Mouse (Mus musculus) intestine, embryonic 14.5 days (tissue): ENCODE measurements around the gene Atat1. TPM values are rescaled to one million over a fixed set of nuclear protein-coding genes. Genes with fewer than 3 reads are reported as not detected.

Experiments
- ATAC-seq: fragments of 200-750 bp; cut with Nextera tagmentation; replicated peaks from 2 replicates; pipeline ENCODE4 v1.8.0; 2017; ENCODE audit warnings: low read depth, moderate number of reproducible peaks, moderate TSS enrichment, moderate library complexity; ENCODE audit not compliant: low FRiP score, low TSS enrichment
- DNase-seq: peaks from one replicate; pipeline ENCODE4 v3.0.0-alpha.2; 2018; ENCODE audit warnings: low spot score
- H3K27ac ChIP-seq: fragments of 300-500 bp; sonication (generic); 2 replicates; pipeline ENCODE4 v1.5.1; 2014; ENCODE audit warnings: low read depth, mild to moderate bottlenecking, control low read depth
- H3K27me3 ChIP-seq: fragments of 300-500 bp; sonication (generic); replicated peaks from 2 replicates; pipeline ENCODE4 v1.6.1; 2014; ENCODE audit warnings: low read length, control low read depth; ENCODE audit not compliant: control insufficient read depth, insufficient read depth
- H3K36me3 ChIP-seq: fragments of 300-500 bp; sonication (generic); 2 replicates; pipeline ENCODE4 v1.6.1; 2014; ENCODE audit warnings: low read length, control low read depth; ENCODE audit not compliant: control insufficient read depth, insufficient read depth
- H3K4me1 ChIP-seq: fragments of 300-500 bp; sonication (generic); replicated peaks from 2 replicates; pipeline ENCODE4 v1.6.1; 2014; ENCODE audit warnings: low read length, control low read depth, mixed read lengths; ENCODE audit not compliant: control insufficient read depth, insufficient read depth
- H3K4me2 ChIP-seq: fragments of 300-500 bp; sonication (generic); 2 replicates; pipeline ENCODE4 v1.6.1; 2014; ENCODE audit warnings: low read length
- H3K4me3 ChIP-seq: fragments of 300-500 bp; sonication (generic); 2 replicates; pipeline ENCODE4 v1.5.1; 2014; ENCODE audit warnings: low read depth, low read length, control low read depth, mixed read lengths
- H3K9ac ChIP-seq: fragments of 300-500 bp; sonication (generic); 2 replicates; pipeline ENCODE4 v1.6.1; 2014; ENCODE audit warnings: mild to moderate bottlenecking, low read length
- H3K9me3 ChIP-seq: fragments of 300-500 bp; sonication (generic); 2 replicates; pipeline ENCODE4 v1.6.1; 2016; ENCODE audit warnings: low read length, control low read depth; ENCODE audit not compliant: control insufficient read depth
- WGBS: fragments of 180-500 bp; shearing (Covaris S2); extraction: QIAGEN DNeasy Blood & Tissue Kit; methylation state at CpG from one replicate; pipeline ENCODE4 v1.1.7; 2014; 5-methylcytosine and 5-hydroxymethylcytosine counted together
- polyA plus RNA-seq: library from polyadenylated mRNA; unstranded; fragments of >200 nt; fragmentation: Nextera tagmentation; extraction: Ambion mirVana; gene quantifications from 2 replicates; pipeline ENCODE4 v1.2.1, GENCODE M21; 2014

Atat1 gene
- polyA plus RNA-seq, 1 experiment from 2014 or later: 68.5 TPM

DNA sequence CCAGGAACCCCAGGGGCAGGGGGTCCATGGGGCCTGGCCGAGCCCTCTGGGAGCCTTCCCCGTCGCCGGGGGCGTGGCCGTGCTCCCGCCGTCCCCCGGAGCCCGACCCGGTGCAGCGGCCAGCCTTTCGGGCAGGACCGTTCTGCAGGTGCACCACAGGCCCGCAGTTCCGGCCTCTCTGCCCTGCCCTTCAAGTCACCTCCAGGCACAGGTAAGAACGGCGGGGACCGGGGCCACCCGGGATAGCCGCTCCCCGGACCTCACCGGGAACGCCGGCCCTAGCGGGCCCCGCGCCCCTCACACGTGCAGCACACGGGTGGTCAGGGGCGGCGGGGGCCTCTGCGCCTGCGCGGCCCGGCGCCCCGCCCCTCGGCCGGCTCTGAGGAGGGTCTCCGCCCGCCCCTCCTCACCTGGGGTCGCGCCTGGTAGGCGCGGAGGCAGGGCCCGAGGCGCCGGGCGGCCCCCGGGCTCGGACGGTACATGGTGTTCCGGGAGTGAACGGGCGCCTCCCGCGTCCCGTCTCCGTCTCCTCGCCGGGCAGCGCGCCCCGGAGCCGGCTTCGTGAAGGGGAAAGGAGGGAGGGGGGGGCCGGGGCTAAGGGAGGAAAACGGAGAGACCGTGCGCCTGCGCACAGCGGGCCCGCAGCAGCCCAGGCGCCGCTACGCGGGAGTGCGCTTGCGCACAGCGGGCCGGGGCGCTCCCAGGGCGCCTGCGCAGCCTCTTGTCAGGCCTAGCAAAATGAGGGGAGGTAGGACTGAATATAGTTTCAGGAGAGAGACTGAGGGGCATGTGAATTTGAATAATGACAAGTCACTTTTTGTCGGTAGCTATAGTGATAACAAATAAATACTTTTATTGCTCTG, 12.9 kb downstream of the Atat1 start, which contains the start of gene 2310061I04Rik:
Gene 2310061I04Rik (minus strand): TSS at position 651 of the 863 bp plus-strand sequence.
- Histone ChIP-seq H3K9me3 (no peaks in the 10 kb centered on the region), H3K9ac (peak within 1 kb of the TSS; percentile 79), H3K4me3 (peak within 1 kb of the TSS; percentile 84), H3K36me3 (peaks cover 59% of the 10 kb centered on the region), H3K27me3 (no peaks in the 10 kb centered on the region), H3K27ac (peak within 1 kb of the TSS; percentile 82; the same call in 1 of the 2 replicates), H3K4me2 (peak within 1 kb of the TSS; percentile 99), H3K4me1 (peaks cover 14% of the 10 kb centered on the region)
- WGBS: under 1% methylated on average over 84 of the region's 86 CpGs
- DNase-seq (peak; percentile 93), ATAC-seq (peak; percentile 87)

DNA sequence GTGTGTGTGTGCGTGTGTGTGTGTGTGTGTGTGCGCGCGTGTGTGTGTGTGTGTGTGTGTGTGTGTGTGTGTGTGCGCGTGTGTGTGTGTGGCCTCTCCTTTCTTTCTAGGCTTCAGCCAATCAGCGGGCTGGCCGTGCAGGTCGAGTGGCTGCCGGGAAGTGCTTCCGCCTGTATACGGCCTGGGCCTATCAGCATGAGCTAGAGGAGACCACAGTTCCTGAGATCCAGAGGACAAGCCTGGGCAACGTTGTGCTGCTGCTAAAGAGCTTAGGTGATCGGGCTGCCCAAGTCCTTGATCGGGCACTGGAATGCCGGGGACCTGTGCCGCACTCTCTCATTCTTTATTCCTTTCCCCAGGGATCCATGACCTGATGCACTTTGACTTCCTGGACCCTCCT, 22.1 kb downstream of the Atat1 start:
- H3K36me3 ChIP-seq: peaks cover 96% of the 10 kb centered on the region
- 83% methylated on average over 15 of the region's 17 CpGs for WGBS

DNA sequence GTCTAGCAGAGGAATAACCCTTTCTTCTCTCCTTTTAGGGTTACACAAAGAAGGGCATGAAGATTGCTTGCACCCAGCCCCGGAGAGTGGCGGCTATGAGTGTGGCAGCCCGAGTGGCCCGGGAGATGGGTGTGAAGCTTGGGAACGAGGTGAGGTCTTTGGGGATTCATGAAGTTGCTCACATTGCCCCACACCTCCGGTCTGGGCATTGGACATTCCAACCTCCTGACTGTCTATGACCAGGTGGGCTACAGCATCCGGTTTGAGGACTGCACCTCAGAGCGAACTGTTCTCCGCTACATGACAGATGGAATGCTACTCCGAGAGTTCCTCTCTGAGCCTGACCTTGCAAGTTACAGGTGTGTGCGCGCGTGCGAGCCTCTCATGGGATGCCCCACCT, 26.1 kb downstream of the Atat1 start:
- WGBS: 95% methylated on average over 14 of the region's 14 CpGs
- no peak overlapping the region for H3K4me3 ChIP-seq
- peaks cover 74% of the 10 kb centered on the region for H3K36me3 ChIP-seq
- H3K9ac ChIP-seq: no peak overlapping the region
- no peaks in the 10 kb centered on the region for H3K9me3 ChIP-seq
- no peak overlapping the region for H3K27ac ChIP-seq
- H3K4me2 ChIP-seq: no peak overlapping the region
- no peak for DNase-seq
- no peaks in the 10 kb centered on the region for H3K27me3 ChIP-seq
- no peak for ATAC-seq
- peaks cover 5% of the 10 kb centered on the region for H3K4me1 ChIP-seq

More for the DNA sequence above, 22.1 kb downstream of the Atat1 start:
- ATAC-seq: no peak
- no peaks in the 10 kb centered on the region for H3K9me3 ChIP-seq
- no peak overlapping the region for H3K4me3 ChIP-seq
- H3K27ac ChIP-seq: no peak overlapping the region
- no peak for DNase-seq
- H3K4me2 ChIP-seq: no peak overlapping the region
- H3K27me3 ChIP-seq: no peaks in the 10 kb centered on the region
- no peaks in the 10 kb centered on the region for H3K4me1 ChIP-seq
- H3K9ac ChIP-seq: no peak overlapping the region

DNA sequence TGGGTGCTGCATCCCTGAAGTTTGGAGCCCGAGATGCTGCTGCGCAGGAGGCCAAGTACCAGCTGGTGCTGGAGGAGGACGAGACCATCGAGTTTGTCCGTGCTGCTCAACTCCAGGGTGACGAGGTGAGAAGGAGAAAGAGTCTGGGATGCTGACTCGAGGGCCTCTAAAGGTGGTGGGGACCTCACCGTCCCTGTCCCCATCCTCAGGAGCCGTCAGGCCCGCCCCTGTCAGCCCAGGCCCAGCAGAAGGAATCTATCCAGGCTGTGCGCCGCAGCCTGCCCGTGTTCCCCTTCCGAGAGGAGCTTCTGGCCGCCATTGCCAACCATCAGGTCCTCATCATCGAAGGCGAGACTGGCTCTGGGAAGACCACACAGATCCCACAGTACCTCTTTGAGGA, 27.0 kb downstream of the Atat1 start:
- peaks cover 5% of the 10 kb centered on the region for H3K4me1 ChIP-seq
- H3K4me3 ChIP-seq: no peak overlapping the region
- DNase-seq: no peak
- H3K36me3 ChIP-seq: peaks cover 65% of the 10 kb centered on the region
- no peak for ATAC-seq
- WGBS: 91% methylated on average over 17 of the region's 17 CpGs
- no peaks in the 10 kb centered on the region for H3K9me3 ChIP-seq
- H3K27me3 ChIP-seq: no peaks in the 10 kb centered on the region
- H3K4me2 ChIP-seq: no peak overlapping the region
- no peak overlapping the region for H3K27ac ChIP-seq
- H3K9ac ChIP-seq: no peak overlapping the region

DNA sequence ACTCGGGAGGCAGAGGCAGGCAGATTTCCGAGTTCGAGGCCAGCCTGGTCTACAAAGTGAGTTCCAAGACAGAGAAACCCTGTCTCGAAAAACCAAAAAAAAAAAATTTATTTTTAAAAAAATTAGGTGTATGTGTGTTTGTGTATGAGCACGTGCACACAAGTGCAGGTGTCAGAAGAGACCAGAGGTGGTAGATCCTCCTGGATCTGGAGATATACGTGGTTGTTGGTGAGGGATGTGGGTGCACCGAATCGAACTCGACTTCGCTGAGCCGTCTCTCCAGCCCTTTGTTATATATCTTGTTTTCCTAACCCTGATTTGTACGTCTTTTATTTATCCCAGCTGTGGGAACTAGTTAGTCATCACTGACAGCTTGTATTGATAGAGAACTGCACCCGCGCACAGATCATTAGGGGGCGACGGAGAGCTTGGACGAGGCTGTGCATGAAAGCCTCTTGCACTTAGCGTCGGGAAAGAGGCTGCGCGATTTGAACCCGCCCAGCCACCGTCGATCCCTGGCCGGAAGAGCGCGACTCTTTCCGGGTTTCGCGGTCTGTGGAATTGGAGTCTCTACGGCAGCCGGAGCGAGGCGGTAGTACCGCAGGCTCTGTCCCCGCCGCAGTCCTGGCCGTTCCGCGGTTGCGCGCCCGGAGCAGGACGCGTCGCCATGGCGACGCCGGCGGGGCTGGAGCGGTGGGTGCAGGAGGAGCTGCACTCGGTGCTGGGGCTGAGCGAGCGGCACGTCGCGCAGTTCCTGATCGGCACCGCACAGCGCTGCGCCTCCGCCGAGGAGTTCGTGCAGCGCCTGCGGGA, 30.4 kb downstream of the Atat1 start, which contains the start of gene Dhx16:
Gene Dhx16 (plus strand): TSS at position 575 of the 813 bp plus-strand sequence.
- WGBS: 6% methylated on average over 65 of the region's 66 CpGs

DNA sequence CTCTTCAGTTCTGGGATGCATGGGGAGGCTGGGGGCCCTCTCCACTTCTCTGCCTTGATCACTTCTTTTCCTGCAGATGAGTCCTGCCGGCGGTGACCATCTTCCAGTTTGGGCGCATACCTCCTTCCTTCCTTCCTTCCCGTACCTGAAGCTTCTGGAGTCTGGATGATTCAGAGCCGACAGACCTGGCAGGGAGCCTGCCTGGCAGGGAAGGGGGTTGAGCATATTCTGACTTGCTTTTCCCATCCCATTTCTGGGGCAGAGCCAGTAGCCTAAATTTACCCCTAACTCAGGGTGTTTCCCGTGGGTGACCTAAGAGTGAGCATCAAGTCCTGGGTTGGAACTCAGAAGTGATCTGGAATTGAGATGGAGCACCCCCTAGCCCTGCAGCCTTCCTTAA, 35.2 kb downstream of the Atat1 start:
- ATAC-seq (no peak), DNase-seq (no peak)
- H3K36me3 ChIP-seq: peaks cover 35% of the 10 kb centered on the region
- H3K4me1 ChIP-seq: peaks cover 18% of the 10 kb centered on the region
- WGBS: 94% methylated on average over 6 of the region's 6 CpGs
- H3K4me2 ChIP-seq: no peak overlapping the region
- 0 out of 2 replicates have a peak, but pooled peaks cover 5% of the 10 kb centered on the region for H3K9me3 ChIP-seq
- H3K27ac ChIP-seq: no peak overlapping the region
- H3K4me3 ChIP-seq: no peak overlapping the region
- no peaks in the 10 kb centered on the region for H3K27me3 ChIP-seq
- H3K9ac ChIP-seq: no peak overlapping the region

More for the DNA sequence above, 30.4 kb downstream of the Atat1 start, which contains the start of gene Dhx16:
- peak; percentile 94 for DNase-seq
- Histone ChIP-seq H3K27me3 (no peaks in the 10 kb centered on the region), H3K4me3 (peak within 1 kb of the TSS; percentile 76), H3K9me3 (no peaks in the 10 kb centered on the region), H3K27ac (no peak within 1 kb of the TSS), H3K9ac (peak within 1 kb of the TSS; percentile 80), H3K4me2 (peak within 1 kb of the TSS; percentile 86), H3K36me3 (peaks cover 54% of the 10 kb centered on the region), H3K4me1 (peaks cover 5% of the 10 kb centered on the region)
- peak; percentile 90 for ATAC-seq

DNA sequence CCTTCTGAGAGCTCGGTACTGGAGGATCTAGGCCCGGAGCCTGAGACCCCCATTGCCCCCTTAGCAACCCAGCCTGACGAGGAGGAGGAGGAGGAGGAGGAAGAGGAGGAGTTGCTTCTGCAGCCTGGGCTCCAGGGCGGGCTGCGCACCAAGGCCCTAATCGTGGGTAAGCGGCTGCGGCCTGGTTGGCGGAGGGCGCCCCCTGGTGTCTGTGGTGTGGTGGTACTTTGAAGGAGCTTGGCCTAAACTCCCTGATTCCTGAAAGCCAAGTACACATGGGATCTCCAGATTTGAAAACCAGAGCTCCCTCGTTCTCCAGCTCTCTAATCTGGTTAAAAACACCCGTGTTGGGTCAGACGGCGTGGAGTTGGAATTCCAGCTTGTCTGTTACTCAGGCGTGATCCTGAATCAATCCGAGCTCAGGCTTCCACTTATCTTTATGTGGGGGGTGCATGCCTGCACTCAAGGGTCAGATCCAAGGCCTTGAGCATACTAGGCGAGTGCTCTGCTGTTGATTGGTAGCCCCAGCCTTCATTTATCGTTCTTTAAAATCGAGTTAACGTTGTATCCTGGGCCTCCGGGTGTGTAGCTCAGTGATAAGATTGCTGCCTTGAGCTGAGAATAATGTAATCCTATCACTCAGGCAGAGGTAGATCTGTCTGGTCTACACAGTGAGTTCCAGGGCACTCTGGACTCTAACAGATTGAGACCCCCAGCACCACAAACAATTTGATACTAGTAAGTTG, 35.9 kb downstream of the Atat1 start:
- H3K4me3 ChIP-seq: no peak overlapping the region
- no peaks in the 10 kb centered on the region for H3K27me3 ChIP-seq
- H3K36me3 ChIP-seq: peaks cover 35% of the 10 kb centered on the region
- no peak overlapping the region for H3K9ac ChIP-seq
- H3K9me3 ChIP-seq: 0 out of 2 replicates have a peak, but pooled peaks cover 5% of the 10 kb centered on the region
- no peak overlapping the region for H3K27ac ChIP-seq
- peaks cover 25% of the 10 kb centered on the region for H3K4me1 ChIP-seq
- ATAC-seq: 0 out of 2 replicates have a peak, but pooled peaks have one; percentile 30
- WGBS: 31% methylated on average over 21 of the region's 21 CpGs
- peak overlapping the region; percentile 13; the same call in 1 of the 2 replicates for H3K4me2 ChIP-seq
- peak; percentile 94 for DNase-seq
